Mouse (Mus musculus): ENCODE data around the gene Cyp27a1.

GRCm38 (mm10) chr1:74676863-74677262 lies 36.5 kb upstream of the Cyp27a1 start:
- TF ChIP-seq TAL1 (IDR thresholded peaks at IDR 0.05; ENCODE audit: low read length) (no peak), GATA1 (IDR thresholded peaks at IDR 0.05; ENCODE audit: low read length) (no peak)
